Mouse (Mus musculus) CD4-positive, CD25-positive, alpha-beta regulatory T cell, adult 2 months (primary cell): ENCODE results near the gene Olfr1255.

Experiments used
- DNase-seq: peaks from one replicate; pipeline ENCODE4 v3.0.0-alpha.2; 2012; ENCODE audit warnings: low read depth, low spot score

The Olfr1255 gene

DNA sequence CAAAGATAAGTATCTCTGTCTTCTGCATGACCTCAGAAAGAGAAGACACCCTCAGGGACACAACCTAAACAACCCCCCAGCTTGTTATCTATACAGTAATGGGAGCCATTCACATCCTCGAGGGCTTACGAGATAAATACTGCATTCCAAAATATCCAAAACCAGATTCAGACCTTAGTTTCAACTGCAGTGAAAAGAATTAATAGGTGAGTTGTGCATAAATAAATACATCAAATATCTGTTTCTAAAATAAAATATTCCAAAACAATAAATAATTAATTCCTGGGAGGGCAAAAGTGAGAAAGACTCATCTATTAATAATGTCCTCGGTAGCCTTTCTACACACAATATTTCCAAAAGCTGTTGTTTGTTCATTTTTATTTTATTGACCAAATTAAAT lies at the start of gene Olfr1255:
Olfr1255 (plus strand) TSS at position 301 of the 400 bp plus-strand sequence.
- DNase-seq: no peak

DNA sequence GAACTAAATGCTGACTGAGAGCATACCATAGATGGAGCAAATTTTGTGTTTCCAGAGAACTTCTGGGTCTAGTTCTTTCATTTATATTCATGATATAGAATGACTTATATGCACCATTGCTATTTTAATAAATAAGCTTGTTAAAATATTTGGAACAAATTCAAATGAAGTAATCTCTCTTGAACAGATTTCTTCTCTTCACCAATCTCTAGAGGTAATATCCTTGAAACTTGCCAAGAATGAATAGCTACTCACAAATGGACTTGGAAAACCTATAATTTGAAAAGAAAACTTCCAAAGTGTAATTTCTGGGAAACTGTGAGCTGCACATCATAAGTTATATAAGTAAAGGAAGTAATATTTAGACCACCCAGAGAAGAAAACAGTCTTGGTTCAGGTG lies 18.3 kb upstream of the Olfr1255 start, which contains the start of gene Olfr1254:
Olfr1254 (minus strand) TSS at position 101 of the 400 bp plus-strand sequence.
- no peak for DNase-seq

DNA sequence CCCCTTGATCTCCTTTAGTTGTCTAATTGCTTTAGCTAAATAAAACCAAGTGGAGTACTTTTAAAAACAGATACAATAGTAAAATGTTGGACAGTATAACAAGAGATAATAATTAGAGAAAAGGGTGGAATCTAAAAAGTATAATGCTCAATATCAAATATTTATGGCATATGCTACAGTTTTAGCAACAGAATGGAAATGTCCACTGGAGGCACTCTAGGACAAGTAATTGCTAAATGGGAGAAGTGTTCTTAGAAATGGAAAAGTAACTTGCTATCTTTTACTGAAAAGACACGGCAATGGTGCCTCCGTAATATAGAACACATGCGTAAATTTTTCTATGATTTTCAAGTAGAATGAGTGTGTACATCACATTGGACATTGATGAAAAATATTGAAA lies 12.3 kb upstream of the Olfr1255 start:
- DNase-seq: no peak

DNA sequence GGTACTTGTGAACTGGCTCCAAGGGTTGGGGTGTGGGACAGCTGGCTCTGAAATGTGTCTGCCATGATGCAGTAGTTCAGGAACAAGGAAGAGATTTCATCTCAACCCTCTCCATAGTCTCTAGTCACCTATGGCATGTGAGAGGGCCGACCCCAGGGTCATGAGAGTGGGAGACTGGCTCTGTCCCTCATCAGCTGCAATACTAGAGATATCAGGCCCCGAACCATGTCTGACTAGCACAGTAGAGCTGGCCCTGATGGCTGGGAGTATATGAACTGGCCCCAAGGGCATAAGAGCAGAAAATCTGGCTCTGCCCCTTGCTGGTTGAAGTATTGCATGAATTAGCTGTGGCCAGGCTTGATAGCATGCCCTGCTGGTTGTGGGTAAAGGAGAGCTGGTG lies 1.1 kb upstream of the Olfr1255 start:
- DNase-seq: no peak

DNA sequence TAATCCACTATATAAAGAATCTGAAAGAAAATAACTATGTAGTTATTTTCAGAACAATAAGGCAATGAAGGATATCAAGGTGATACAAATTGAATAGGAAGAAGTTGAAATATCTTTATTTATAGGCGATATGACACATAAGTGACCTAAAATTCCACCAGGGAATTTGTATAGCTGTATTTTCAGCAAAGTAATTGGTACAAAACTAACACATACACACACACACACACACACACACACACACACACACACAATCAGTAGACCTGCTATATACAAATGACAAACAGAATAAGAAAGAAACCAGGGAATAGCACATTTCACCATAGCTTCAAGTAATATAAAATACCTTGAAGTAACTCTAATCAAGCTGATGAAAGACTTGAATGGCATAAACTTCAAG lies 8.4 kb downstream of the Olfr1255 start:
- no peak for DNase-seq

DNA sequence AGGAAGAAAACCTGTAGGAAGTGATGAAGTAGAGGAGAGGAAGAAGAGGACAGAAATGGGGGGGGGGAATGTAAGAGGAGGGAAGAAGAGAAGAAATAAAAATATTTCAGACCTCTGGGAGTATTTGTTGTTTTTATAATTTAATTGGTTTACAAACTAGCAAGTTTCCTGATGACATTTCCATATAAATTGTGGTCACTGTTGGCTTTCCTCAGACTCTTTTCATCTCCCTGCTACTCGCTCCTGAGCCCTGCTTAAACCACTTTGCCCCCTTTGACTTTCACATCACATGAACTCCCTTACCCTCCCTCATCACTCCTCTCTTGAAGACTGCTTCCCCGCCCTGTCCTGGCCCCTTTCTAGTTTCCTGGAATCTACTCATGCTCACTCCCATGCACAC lies 29.6 kb downstream of the Olfr1255 start, which contains the start of gene Olfr1256:
Olfr1256 (minus strand) TSS at position 101 of the 400 bp plus-strand sequence.
- no peak for DNase-seq

DNA sequence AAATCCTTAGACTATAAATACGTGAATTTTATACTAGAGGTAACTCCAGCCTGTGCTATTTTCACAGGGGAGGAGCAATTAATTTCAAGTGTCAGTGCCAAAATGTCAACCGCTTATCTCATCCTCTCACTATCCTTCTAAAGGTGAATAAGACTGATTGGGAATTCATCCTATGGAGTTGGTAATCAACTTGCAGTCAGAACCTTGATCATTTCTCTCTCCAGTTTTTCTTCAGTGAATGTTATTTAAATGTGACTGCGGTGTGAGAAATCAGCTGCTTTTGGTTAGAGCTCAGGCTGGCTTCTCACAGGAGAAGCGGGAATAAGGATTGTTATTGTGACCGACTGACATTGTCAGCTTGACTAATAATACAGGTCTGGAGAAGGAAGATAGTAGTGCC lies 36.3 kb downstream of the Olfr1255 start, which contains the start of gene Olfr48:
Olfr48 (minus strand) TSS at position 101 of the 400 bp plus-strand sequence.
- no peak for DNase-seq

DNA sequence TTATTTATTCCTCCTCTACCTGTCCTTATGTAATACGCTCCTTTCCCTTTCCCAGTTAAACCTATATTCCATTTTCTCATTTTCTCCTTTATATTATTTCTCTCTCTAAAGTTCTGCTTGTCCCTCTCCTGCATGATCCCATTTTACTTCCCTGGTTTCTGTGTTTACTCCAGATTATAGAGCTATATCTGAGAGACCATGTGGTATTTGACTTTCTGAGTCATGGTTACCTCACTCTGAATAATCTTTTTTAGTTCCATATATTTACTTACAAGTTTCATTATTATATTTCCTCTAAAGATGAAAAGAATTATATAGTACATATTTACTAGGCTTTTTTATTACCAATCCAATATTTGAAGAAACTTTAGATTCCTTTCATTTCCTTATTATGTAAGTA lies 37.4 kb downstream of the Olfr1255 start:
- DNase-seq: no peak
